Mouse (Mus musculus) layer of hippocampus, adult 2 months (tissue): Measurements from ENCODE around the gene Tspan11. TPM values are rescaled to one million over a fixed set of nuclear protein-coding genes. Genes with fewer than 3 reads are reported as not detected.
A peak's percentile ranks its signal among the peaks of the same experiment; 100 is the strongest.

Experiments
- DNase-seq, 2 experiments: peaks; one replicate each; pipeline ENCODE4 v3.0.0; 2022; ENCODE audit warnings: low spot score in 2 of 2
- H3K27ac ChIP-seq: fragments of 200-600 bp; 2 replicates; pipeline ENCODE4 v1.8.1; 2022
- H3K4me3 ChIP-seq: fragments of 200-600 bp; 2 replicates; pipeline ENCODE4 v1.8.1; 2022; ENCODE audit warnings: mild to moderate bottlenecking
- CTCF ChIP-seq: fragments of 200-600 bp; conservative IDR thresholded peaks from 2 replicates; pipeline ENCODE4 v1.8.1; 2022; ENCODE audit warnings: antibody characterized with exemption, mild to moderate bottlenecking, moderate library complexity
- long read RNA-seq, 2 experiments: library from polyadenylated mRNA; stranded (forward); transcript quantifications; one replicate each; pipeline ENCODE4 v2.0.0; 2021; ENCODE audit warnings: borderline mapping rate in 2 of 2
- total RNA-seq, 2 experiments: library from RNA; stranded (reverse); gene quantifications; 2 replicates each; pipeline ENCODE4 v1.2.3; 2021

Gene Tspan11
- 1 to 10 TPM; 1.7 to 3.2 TPM for total RNA-seq
- long read RNA-seq, experiment 1, full-length matches to known transcripts: 1 of 2 reads
- long read RNA-seq, experiment 1, partial matches to known transcripts: 0 of 2 reads
- long read RNA-seq, experiment 1, other reads (novel, unspliced or antisense): 1 of 2 reads
- long read RNA-seq, experiment 2, full-length matches to known transcripts: 2 of 3 reads
- long read RNA-seq, experiment 2, partial matches to known transcripts: 0 of 3 reads
- long read RNA-seq, experiment 2, other reads (novel, unspliced or antisense): 1 of 3 reads

DNA sequence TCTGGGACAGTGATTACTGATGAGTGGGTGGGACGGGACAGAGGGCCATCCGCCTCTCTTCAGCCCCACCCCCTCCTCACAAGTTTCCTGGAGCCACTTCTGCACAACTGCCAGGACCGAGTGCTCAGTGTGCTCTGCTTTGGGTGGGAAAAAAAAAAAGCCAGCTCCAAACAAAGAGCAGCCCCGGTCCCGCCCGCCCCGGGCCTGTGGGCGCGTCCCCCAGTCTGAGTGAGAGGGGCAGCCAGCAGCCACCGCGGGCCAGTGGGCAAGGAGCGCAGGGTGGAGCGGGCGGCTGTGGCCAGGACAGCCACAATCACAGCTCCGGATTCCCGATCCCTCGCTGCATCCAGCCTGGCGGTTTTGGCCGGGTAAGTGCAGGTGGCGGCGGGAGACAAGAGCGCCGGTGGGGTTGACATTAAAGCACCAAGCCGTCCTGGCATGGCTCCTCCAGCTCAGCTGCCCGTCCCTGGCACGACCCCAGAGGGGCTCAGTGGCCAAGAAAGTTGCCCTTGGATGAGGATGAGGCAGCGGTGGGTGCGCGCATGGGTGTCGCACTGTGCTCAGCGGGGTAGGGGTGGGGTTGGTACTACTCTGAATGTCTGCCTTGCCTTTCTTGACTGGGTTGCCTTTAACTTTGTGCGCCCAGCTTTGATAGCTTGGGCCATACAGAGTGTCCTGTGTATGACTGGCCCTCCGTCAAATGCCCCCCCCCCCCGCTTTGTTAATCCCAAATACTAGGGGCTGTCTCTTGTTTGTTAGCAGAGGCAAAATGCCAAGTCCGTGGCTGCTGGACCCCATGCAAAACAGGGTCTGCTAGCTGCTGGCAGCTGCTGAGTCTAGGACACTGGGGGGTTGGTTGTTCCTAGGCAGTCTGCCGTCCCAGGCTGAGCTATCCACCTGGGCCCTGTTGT lies at the start of gene Tspan11:
Gene Tspan11 (plus strand): TSS at position 79 of the 911 bp plus-strand sequence.
- H3K27ac ChIP-seq: peak within 1 kb of the TSS; percentile 58; the same call in 1 of the 2 replicates
- H3K4me3 ChIP-seq: peak within 1 kb of the TSS; percentile 58
- DNase-seq: peak in 1 of 2 experiments; percentile 24
- TF ChIP-seq CTCF: no peak

DNA sequence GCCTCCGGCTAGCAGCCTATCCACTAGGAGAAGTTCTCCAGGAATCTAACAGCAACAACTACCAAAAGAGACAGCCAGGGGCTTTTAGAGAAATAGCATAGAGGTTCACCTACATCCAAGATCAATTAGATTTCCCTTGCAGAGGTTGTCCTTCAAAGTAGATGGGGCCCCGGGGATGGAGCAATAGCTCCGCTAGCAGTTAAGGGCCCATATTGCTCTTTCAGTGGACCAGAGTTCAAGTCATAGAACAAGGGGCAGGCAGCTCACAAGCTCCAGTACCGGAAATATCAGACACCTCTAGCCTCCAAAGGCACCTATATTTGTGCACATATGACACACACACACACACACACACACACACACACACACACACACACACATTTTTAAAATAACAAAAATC lies 49.5 kb upstream of the Tspan11 start:
- no peak overlapping the region for H3K27ac ChIP-seq
- TF ChIP-seq CTCF: no peak
- H3K4me3 ChIP-seq: no peak overlapping the region

DNA sequence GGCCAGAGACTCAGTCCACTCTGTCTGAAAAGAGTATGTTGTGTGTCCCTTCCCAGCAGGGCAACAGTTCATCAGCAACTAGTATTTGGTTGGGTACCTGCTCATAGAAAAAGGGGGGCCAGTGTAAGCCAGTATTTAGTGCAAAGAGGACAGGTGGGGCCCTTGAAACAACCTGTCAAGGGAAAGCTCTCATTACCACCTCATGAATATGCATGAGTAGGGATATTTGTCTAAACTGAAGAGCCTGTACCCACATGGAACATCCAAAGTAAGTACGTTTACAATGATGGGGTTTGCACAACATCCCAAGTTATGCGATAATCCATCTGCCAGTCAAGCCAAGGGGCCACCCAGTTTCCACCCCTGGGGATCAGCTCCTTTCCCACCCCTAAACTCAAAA lies 47.9 kb upstream of the Tspan11 start:
- no peak for TF ChIP-seq CTCF
- H3K27ac ChIP-seq: no peak overlapping the region
- DNase-seq: no peak
- no peak overlapping the region for H3K4me3 ChIP-seq

More for the DNA sequence above, 49.5 kb upstream of the Tspan11 start:
- no peak for DNase-seq

DNA sequence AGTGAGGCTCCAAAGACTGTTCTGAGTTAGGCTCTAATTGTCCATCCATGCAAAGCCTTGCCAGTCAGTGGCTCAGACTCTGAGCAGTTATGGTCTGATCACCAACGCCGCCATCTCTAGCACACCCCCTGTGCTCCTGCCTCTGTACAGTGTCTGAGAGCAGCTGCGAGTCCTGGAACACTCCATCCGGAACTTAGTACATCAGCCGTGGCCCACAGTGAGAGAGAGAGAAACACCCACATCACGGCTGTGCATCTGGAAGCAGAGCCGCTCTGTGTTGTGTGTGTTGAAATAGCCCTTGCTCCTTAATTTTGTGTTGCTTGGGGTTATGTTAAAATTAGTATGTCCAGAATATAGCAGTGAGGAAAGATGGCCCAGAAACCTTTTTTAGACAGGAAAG lies 47.2 kb upstream of the Tspan11 start:
- H3K27ac ChIP-seq: no peak overlapping the region
- peak; percentile 19 to 23 for DNase-seq
- H3K4me3 ChIP-seq: no peak overlapping the region
- TF ChIP-seq CTCF: no peak

DNA sequence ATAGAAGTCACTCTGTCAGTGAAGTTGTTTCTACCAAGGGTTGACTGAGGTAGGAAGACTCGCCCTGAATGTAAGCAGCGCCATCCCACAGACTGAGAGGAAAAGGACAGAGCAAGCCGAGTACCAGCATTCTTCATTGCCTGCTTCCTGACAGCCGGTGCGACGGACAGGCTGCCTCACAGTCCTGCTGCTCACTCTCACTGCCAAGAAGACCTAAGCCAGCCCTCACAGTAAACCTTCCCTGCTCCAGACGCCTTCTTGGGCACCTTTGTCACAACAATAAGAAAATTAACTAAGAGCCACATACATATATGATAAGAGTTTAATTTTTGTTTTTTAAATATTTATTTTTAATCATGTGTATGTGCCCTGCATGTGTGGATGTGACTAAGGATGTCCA lies 46.1 kb upstream of the Tspan11 start:
- Histone ChIP-seq H3K27ac (no peak overlapping the region), H3K4me3 (no peak overlapping the region)
- DNase-seq: no peak
- TF ChIP-seq CTCF: no peak

DNA sequence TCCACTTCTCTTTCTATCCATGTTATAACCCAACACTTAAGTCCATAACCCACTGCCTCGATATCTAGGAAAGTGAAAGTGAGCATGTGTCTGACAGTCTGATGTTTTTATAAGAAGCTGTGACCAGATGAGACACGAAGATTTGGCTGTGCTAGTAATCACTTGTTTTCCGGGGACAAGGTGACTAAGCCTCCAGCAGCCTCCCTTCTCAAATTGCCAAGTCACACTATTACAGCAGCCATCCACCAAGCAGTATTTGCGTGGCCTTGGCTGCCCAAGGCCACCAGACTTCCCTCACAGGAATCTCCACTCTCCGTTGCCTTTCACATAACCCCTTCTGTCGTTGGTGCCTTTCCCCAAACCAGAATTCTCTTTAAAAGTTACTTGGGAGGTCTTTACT lies 40.9 kb upstream of the Tspan11 start:
- Histone ChIP-seq H3K27ac (no peak overlapping the region), H3K4me3 (no peak overlapping the region)
- DNase-seq: no peak
- no peak for TF ChIP-seq CTCF

DNA sequence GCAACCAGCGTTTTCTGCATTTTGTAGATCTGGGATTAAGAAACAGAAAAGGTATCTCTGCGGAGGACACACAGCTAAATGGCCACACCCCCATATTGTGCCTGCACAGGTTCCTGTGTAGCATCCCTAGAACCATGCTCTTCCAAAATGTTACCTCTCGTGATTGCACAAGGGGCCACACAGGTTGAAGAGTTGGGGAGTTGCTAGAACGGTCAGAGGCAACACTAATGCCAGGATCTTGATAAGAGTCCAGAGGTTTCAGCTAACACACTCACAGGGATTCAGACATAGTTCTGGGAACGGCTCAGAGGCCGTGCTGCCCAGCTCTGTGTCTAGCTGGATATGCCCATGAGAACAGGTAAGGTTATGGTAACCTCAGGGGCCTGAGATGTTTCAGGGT lies 37.9 kb upstream of the Tspan11 start:
- H3K27ac ChIP-seq: no peak overlapping the region
- no peak for DNase-seq
- TF ChIP-seq CTCF: no peak
- no peak overlapping the region for H3K4me3 ChIP-seq

DNA sequence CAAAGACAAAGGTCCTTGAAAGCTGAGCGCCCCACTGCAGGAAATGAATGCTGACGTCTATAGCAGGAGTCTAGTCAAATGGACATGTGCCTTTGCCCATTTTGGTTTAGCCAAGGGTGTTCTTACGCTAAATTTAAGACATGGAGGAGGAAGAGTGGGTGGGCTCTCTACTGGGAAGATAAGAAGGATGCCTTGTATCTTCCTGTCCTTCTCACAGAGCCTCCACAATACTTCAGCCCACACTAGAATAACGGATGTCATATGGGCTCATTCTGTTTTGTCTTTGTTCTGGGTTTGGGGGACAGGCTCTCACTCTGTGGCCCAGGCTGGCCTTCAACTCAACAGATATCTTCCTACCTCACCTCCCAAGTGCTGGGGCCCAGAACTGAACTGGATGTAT lies 35.8 kb upstream of the Tspan11 start:
- no peak overlapping the region for H3K4me3 ChIP-seq
- TF ChIP-seq CTCF: no peak
- DNase-seq: no peak
- no peak overlapping the region for H3K27ac ChIP-seq

DNA sequence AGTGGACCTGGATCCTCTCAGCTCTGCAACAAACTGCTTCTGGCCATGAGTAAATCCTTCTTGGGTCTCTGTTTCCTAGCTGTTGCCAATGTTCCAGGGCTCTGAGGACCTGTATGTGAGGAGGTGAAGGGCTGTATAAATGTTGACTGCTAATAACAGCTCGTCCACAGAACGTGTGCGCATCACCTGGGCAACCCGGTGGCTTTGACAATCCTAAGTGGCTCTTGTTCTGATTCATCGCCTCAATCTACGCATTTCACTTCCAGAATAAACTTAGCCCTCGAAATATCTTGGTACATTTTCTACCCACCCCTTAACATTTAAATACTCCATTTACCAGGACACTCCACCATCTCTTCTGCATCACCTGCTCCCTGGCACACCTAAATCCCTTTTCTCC lies 34.1 kb upstream of the Tspan11 start:
- no peak overlapping the region for H3K27ac ChIP-seq
- DNase-seq: no peak

DNA sequence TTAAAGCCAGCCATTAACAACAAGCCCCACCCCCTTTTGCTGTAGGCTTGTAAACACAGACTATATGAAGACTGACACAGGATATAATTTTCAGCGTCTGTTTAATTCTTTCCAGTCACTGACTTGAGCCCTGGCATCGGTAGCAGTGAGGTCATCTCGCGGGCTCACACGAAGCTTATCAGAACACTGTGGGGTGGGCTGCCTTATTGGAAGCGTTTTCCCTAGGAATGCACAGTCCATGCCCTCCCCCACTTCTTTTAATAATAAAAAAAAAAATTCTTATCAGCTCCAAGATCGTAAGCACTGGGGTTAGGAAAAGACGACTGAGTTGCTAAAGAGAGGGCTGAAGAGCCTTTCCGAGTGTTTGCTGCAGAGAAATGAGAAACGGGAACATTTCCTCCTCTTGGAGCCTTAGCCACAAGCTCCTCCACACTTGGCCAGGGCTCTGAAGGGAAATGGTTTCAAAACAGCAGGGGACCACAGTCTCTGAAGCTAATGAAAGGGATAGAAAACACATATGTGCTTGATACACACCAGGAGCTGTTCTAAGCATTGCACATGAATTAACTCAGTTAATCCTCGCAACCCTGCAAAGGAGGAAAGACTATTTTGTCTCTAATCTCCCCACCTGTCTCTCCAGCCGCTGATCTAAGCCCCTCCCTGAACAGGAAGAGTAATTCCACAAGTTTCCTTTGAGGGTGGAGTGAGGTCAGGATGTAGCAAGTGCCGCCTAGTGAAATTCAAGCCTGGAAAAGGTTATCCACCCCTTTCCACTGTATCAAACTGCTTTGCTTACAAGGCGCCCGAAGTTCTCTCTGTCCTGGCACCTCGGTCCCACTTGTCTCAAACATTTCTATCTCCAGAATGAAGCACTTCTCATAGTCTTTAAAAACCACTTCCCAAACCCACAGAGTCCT lies 33.4 kb upstream of the Tspan11 start:
- TF ChIP-seq CTCF: no peak
- Histone ChIP-seq H3K4me3 (peak overlapping the region; percentile 2; the same call in 1 of the 2 replicates), H3K27ac (no peak overlapping the region)
- DNase-seq: no peak

More for the DNA sequence above, 34.1 kb upstream of the Tspan11 start:
- no peak overlapping the region for H3K4me3 ChIP-seq
- TF ChIP-seq CTCF: no peak

DNA sequence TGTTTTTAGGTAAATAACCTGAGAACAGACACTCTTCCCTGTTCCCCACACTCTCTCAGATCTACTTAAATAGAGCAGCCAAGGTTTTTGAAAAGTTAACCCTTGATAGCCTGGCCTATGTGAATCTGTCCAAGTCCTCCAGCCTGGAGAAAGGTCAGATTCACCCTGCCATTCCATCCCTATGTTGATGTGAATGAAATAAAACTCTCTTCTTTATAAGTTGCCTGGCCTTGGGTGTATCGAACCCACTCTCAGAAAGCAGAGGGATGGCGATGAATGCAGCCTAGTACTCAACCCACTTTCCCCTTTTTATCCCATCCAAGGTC lies 32.7 kb upstream of the Tspan11 start:
- no peak overlapping the region for H3K4me3 ChIP-seq
- no peak for DNase-seq
- H3K27ac ChIP-seq: no peak overlapping the region
- TF ChIP-seq CTCF: no peak

DNA sequence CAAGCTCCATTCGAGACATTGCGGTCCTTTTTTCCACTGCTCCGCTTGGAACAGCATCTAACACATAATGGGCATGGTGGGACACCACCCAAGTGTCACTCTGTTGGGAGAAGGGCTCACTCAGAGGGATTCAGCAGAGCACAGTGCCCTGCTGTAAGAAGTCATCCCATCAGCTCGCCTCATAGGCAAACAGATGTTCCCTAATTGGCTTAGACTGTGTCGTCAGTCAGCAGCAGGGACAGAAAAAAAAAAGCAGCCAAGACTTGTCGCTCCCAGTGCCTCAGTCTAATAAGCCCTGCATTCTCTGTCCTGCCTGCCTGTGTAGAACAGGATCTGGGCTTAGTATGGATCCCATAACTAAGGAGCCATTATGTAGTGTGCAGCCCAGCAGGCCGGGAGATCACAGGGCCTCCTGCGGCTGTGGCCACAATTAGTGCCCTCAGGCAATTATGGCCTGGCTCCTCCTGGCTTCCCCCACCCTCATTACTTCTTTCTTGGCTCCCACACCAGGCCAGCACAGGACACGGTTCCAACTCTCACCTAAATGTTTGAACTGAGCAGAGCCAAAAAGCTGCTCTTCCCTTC lies 31.6 kb upstream of the Tspan11 start:
- no peak overlapping the region for H3K4me3 ChIP-seq
- H3K27ac ChIP-seq: no peak overlapping the region
- TF ChIP-seq CTCF: no peak
- DNase-seq: no peak

DNA sequence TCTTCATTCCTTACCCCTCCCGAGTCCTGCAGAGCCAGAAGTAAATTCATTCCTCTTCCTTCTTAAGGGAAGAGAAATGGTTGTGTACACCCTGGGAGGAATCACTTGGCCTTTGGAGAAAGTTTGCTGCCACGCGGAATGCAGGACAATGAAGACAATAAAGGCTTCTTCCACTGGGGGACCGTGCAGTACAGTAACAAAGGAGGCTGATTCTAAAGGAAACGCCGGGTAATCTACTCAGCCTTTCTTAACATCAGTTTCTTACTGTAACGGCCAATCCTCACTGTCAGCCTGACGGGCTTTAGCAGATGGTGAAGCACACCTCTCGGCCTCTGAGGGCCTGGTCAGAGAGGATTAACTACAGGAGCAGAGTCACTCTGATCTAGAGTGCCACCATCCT lies 25.4 kb upstream of the Tspan11 start:
- DNase-seq: no peak
- H3K27ac ChIP-seq: no peak overlapping the region
- no peak overlapping the region for H3K4me3 ChIP-seq
- no peak for TF ChIP-seq CTCF
